Mouse (Mus musculus) CH12.LX (cell line): ENCODE data around the gene Gm20431.

ENCODE experiments used
- CTCF ChIP-seq, 2 experiments: IDR thresholded peaks in 1 of 2; conservative IDR thresholded peaks in 1 of 2; 2 replicates each; pipeline ENCODE4 v1.5.1; 2011 to 2012; ENCODE audit warnings: low read depth in 2 of 2, low read length in 2 of 2, improper control_type of control experiment in 1 of 2, inconsistent platforms in 1 of 2, mild to moderate bottlenecking in 1 of 2, moderate library complexity in 1 of 2
- E2F4 ChIP-seq: IDR thresholded peaks from 2 replicates; pipeline ENCODE4 v1.6.1; 2011; ENCODE audit warnings: low read depth, low read length, improper control_type of control experiment; ENCODE audit not compliant: insufficient replicate concordance
- EP300 ChIP-seq: IDR thresholded peaks from 2 replicates; pipeline ENCODE4 v1.6.1; 2011; ENCODE audit warnings: low read length, improper control_type of control experiment
- ETS1 ChIP-seq: conservative IDR thresholded peaks from 2 replicates; pipeline ENCODE4 v1.6.1; 2012; ENCODE audit warnings: low read depth, mild to moderate bottlenecking, inconsistent platforms, low read length, improper control_type of control experiment, moderate library complexity
- JUND ChIP-seq: conservative IDR thresholded peaks from 2 replicates; pipeline ENCODE4 v1.6.1; 2011; ENCODE audit warnings: low read depth, low read length, improper control_type of control experiment
- MAFK ChIP-seq: IDR thresholded peaks from 2 replicates; pipeline ENCODE4 v1.6.1; 2011; ENCODE audit warnings: low read length, improper control_type of control experiment; ENCODE audit not compliant: insufficient replicate concordance
- MXI1 ChIP-seq: IDR thresholded peaks from 2 replicates; pipeline ENCODE4 v1.6.1; 2011; ENCODE audit warnings: mild to moderate bottlenecking, low read depth, low read length, improper control_type of control experiment
- POLR2A ChIP-seq: IDR thresholded peaks from 2 replicates; pipeline ENCODE4 v1.6.1; 2011; ENCODE audit warnings: low read depth, mild to moderate bottlenecking, improper control_type of control experiment, low read length
- RCOR1 ChIP-seq: conservative IDR thresholded peaks from 2 replicates; pipeline ENCODE4 v1.6.1; 2012; ENCODE audit warnings: low read depth, mild to moderate bottlenecking, inconsistent platforms, low read length, improper control_type of control experiment
- SMC3 ChIP-seq: IDR thresholded peaks from 2 replicates; pipeline ENCODE4 v1.6.1; 2011; ENCODE audit warnings: low read depth, low read length, improper control_type of control experiment
- TCF12 ChIP-seq: IDR thresholded peaks from 2 replicates; pipeline ENCODE4 v1.6.1; 2014; ENCODE audit warnings: low read depth, mild to moderate bottlenecking, inconsistent platforms, low read length, improper control_type of control experiment
- UBTF ChIP-seq: IDR thresholded peaks from 2 replicates; pipeline ENCODE4 v1.6.1; 2012; ENCODE audit warnings: low read depth, mild to moderate bottlenecking, inconsistent platforms, low read length, improper control_type of control experiment, moderate library complexity
- ZKSCAN1 ChIP-seq: IDR thresholded peaks from 2 replicates; pipeline ENCODE4 v1.6.1; 2012; ENCODE audit warnings: low read depth, inconsistent platforms, low read length, improper control_type of control experiment, borderline replicate concordance
- ZMIZ1 ChIP-seq: IDR thresholded peaks from 2 replicates; pipeline ENCODE4 v1.6.1; 2012; ENCODE audit warnings: low read depth, mild to moderate bottlenecking, inconsistent platforms, low read length, improper control_type of control experiment

GRCm38 (mm10) chr2:167577186-167577785 is 84.0 kb downstream of the Gm20431 start:
- TF ChIP-seq ETS1 (no peak), E2F4 (no peak), RCOR1 (no peak), UBTF (no peak), POLR2A (no peak), CTCF (conservative IDR thresholded peaks at IDR 0.05 in 1 of 2, IDR thresholded peaks at IDR 0.05 in 1 of 2; ENCODE audit: low read depth in 2 of 2, low read length in 2 of 2) (no peak), SMC3 (no peak), TCF12 (no peak), ZMIZ1 (no peak), MAFK (no peak), EP300 (no peak), JUND (no peak), ZKSCAN1 (no peak), MXI1 (no peak)
